Mouse (Mus musculus) liver, embryonic 11.5 days (tissue): ENCODE results near the gene Tesc. TPM values are rescaled to one million over a fixed set of nuclear protein-coding genes. Genes with fewer than 3 reads are reported as not detected.
A peak's percentile ranks its signal among the peaks of the same experiment; 100 is the strongest.

Source experiments
- ATAC-seq: fragments of 200-750 bp; cut with Nextera tagmentation; replicated peaks from 2 replicates; pipeline ENCODE4 v1.8.0; 2017; ENCODE audit warnings: moderate number of reproducible peaks, mild to moderate bottlenecking, moderate TSS enrichment, moderate library complexity; ENCODE audit not compliant: low FRiP score
- DNase-seq: peaks from one replicate; pipeline ENCODE4 v3.0.0-alpha.2; 2017; ENCODE audit warnings: low spot score
- H3K27ac ChIP-seq: fragments of 300-500 bp; sonication (generic); 2 replicates; pipeline ENCODE4 v1.5.1; 2014; ENCODE audit warnings: mild to moderate bottlenecking, low read depth, low read length, control low read depth
- H3K27me3 ChIP-seq: fragments of 300-500 bp; sonication (generic); replicated peaks from 2 replicates; pipeline ENCODE4 v1.6.1; 2014; ENCODE audit warnings: low read length, mixed read lengths; ENCODE audit not compliant: control insufficient read depth, insufficient read depth
- H3K36me3 ChIP-seq: fragments of 300-500 bp; sonication (generic); 2 replicates; pipeline ENCODE4 v1.6.1; 2014; ENCODE audit warnings: mild to moderate bottlenecking, low read length, moderate library complexity, mixed read lengths; ENCODE audit not compliant: control insufficient read depth, insufficient read depth
- H3K4me1 ChIP-seq: fragments of 300-500 bp; sonication (generic); replicated peaks from 2 replicates; pipeline ENCODE4 v1.6.1; 2014; ENCODE audit warnings: low read length, mixed read lengths; ENCODE audit not compliant: control insufficient read depth, insufficient read depth
- H3K4me2 ChIP-seq: fragments of 300-500 bp; sonication (generic); 2 replicates; pipeline ENCODE4 v1.6.1; 2014; ENCODE audit warnings: mild to moderate bottlenecking, control low read depth, moderate library complexity
- H3K4me3 ChIP-seq: fragments of 300-500 bp; sonication (generic); 2 replicates; pipeline ENCODE4 v1.5.1; 2014; ENCODE audit warnings: low read depth, low read length, control low read depth
- H3K9ac ChIP-seq: fragments of 300-500 bp; sonication (generic); 2 replicates; pipeline ENCODE4 v1.6.1; 2014; ENCODE audit warnings: low read depth, low read length, control low read depth
- H3K9me3 ChIP-seq: fragments of 300-500 bp; sonication (generic); 2 replicates; pipeline ENCODE4 v1.6.1; 2016; ENCODE audit warnings: low read length, inconsistent platforms, mixed read lengths; ENCODE audit not compliant: control insufficient read depth
- WGBS: fragments of 180-500 bp; shearing (Covaris S2); extraction: QIAGEN DNeasy Blood & Tissue Kit; methylation state at CpG from one replicate; pipeline ENCODE4 v1.1.7; 2014; 5-methylcytosine and 5-hydroxymethylcytosine counted together
- polyA plus RNA-seq: library from polyadenylated mRNA; unstranded; fragments of >200 nt; fragmentation: Nextera tagmentation; extraction: Ambion mirVana; gene quantifications from 2 replicates; pipeline ENCODE4 v1.2.1, GENCODE M21; 2014

The Tesc gene
- polyA plus RNA-seq, 1 experiment from 2014 or later, result 2.2 TPM

DNA sequence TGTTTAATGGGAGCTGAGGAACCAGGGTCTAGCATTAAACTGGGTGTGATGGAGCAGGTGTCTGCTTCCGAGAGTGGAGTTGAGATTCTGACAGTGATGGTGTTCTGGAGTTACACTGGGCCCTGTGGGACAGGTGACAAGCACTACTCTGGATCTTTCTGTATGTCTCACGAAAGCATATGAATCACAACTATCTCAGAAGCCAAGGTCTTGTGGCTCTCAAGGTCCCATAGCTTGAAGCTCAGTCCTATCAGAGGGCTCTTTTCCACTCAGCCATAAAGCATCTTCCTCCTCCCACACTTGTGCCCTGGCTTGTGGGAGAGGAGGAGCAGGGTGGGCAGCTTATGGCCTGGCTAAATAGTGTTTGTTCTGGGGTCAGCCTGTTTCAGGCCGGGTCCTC is 36.6 kb upstream of the Tesc start:
- no peak overlapping the region for H3K4me3 ChIP-seq
- no peak overlapping the region for H3K4me2 ChIP-seq
- ATAC-seq (no peak), DNase-seq (no peak)
- WGBS, result 88% methylated on average over 3 of the region's 3 CpGs
- no peak overlapping the region for H3K9ac ChIP-seq
- no peak overlapping the region for H3K27ac ChIP-seq
- peaks cover 52% of the 10 kb centered on the region for H3K36me3 ChIP-seq
- 0 out of 2 replicates have a peak, but pooled peaks cover 3% of the 10 kb centered on the region for H3K4me1 ChIP-seq
- H3K27me3 ChIP-seq, result no peaks in the 10 kb centered on the region
- H3K9me3 ChIP-seq, result no peaks in the 10 kb centered on the region

DNA sequence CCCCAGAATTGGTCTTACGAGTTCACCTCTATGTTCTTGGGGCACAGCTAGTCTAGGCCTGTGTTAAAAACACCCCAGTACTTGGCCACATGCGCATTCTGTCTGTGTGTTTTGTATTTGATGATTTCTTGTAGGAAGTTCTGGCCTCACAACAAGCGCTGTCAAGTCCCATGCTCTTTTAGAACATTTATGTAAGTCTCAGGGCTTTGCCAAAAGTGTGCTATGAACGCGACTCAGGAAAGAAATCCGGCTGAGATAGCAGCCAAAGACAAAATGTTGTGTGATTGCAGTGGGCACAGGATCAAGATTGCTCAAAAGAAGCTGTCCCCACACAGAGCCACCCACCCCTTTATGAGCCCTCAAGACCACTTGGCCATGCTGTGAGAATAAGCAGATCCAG is 34.0 kb upstream of the Tesc start:
- Histone ChIP-seq H3K4me3 (no peak overlapping the region), H3K36me3 (peaks cover 55% of the 10 kb centered on the region), H3K4me1 (no peaks in the 10 kb centered on the region; the same call in 1 of the 2 replicates), H3K9ac (no peak overlapping the region), H3K27ac (no peak overlapping the region), H3K27me3 (no peaks in the 10 kb centered on the region), H3K9me3 (no peaks in the 10 kb centered on the region), H3K4me2 (no peak overlapping the region)
- WGBS, result 93% methylated on average over 6 of the region's 6 CpGs
- ATAC-seq, result no peak
- no peak for DNase-seq

DNA sequence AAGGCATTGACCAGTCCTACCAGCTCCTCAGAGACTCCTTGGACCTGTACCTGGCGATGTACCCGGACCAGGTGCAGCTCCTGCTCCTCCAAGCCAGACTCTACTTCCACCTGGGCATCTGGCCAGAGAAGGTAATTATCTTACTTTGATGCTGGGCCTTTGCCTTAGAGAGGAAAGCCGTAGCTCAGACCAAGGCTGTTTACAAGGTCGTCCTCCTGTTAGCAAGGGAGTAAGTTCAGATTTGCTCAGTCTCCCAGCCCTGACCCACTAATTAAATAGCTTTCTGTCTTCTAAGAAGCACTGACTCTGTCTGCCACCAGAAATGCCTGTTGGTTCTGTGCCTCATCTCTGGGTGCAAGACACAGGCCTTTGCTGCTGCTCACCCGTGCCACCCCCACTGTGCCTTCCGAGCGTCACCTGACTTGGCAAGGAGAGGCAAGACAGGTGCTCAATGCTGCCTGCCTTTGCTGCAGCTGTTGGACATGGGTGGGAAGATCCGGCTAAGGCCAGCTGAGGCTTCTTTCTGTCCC is 32.1 kb upstream of the Tesc start:
- ATAC-seq (no peak), DNase-seq (no peak)
- H3K4me2 ChIP-seq, result no peak overlapping the region
- H3K4me1 ChIP-seq, result no peaks in the 10 kb centered on the region; the same call in 1 of the 2 replicates
- peaks cover 52% of the 10 kb centered on the region for H3K36me3 ChIP-seq
- no peaks in the 10 kb centered on the region for H3K27me3 ChIP-seq
- H3K9ac ChIP-seq, result no peak overlapping the region
- H3K27ac ChIP-seq, result no peak overlapping the region
- no peaks in the 10 kb centered on the region for H3K9me3 ChIP-seq
- 95% methylated on average over 8 of the region's 8 CpGs for WGBS
- H3K4me3 ChIP-seq, result no peak overlapping the region

DNA sequence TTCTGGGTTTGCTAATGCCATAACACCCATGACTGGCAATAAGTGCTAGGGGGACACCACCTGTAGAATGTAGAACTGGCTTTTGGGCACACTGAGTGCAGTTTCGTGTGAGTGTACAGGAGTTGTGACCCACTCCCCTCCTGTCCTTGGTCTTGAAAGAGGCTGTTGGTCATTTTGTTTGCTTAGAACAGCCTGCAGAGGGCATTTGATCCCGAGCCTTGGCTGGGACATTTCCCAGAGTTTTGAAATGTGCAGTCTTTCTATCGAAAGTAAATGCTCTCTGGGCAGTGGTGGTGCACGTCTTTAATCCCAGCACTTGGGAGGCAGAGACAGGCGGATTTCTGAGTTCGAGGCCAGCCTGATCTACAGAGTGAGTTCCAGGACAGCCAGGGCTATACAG is 31.6 kb upstream of the Tesc start:
- no peak overlapping the region for H3K4me3 ChIP-seq
- H3K36me3 ChIP-seq, result peaks cover 54% of the 10 kb centered on the region
- no peak overlapping the region for H3K27ac ChIP-seq
- H3K9me3 ChIP-seq, result no peaks in the 10 kb centered on the region
- no peak for ATAC-seq
- H3K4me2 ChIP-seq, result no peak overlapping the region
- WGBS, result 83% methylated on average over 6 of the region's 6 CpGs
- DNase-seq, result no peak
- H3K4me1 ChIP-seq, result no peaks in the 10 kb centered on the region; the same call in 1 of the 2 replicates
- no peak overlapping the region for H3K9ac ChIP-seq
- H3K27me3 ChIP-seq, result no peaks in the 10 kb centered on the region

DNA sequence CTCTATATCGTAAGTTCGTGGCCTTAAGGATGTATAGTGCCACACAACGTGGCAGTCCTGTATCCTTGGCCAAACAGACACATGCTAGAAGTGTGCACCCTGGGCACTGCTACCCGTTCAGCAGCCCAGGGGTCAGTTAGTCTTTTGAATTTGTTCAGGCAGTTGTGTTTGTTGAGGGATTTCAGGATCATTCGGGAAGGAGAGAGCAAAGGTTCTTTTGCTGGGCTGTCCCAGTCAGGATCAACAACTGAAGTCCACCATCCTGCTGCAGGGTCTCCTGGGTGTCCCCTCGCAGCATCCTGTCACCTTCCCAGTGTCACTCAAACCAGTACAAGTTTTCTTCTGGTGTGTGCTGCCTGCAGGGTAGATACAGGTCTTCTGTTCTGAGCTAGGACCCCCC is 31.0 kb upstream of the Tesc start:
- H3K9me3 ChIP-seq, result no peaks in the 10 kb centered on the region
- H3K27me3 ChIP-seq, result no peaks in the 10 kb centered on the region
- H3K4me1 ChIP-seq, result no peaks in the 10 kb centered on the region; the same call in 1 of the 2 replicates
- H3K27ac ChIP-seq, result no peak overlapping the region
- H3K36me3 ChIP-seq, result peaks cover 52% of the 10 kb centered on the region
- H3K4me3 ChIP-seq, result no peak overlapping the region
- DNase-seq (no peak), ATAC-seq (no peak)
- 78% methylated on average over 6 of the region's 6 CpGs for WGBS
- H3K9ac ChIP-seq, result no peak overlapping the region
- H3K4me2 ChIP-seq, result no peak overlapping the region

DNA sequence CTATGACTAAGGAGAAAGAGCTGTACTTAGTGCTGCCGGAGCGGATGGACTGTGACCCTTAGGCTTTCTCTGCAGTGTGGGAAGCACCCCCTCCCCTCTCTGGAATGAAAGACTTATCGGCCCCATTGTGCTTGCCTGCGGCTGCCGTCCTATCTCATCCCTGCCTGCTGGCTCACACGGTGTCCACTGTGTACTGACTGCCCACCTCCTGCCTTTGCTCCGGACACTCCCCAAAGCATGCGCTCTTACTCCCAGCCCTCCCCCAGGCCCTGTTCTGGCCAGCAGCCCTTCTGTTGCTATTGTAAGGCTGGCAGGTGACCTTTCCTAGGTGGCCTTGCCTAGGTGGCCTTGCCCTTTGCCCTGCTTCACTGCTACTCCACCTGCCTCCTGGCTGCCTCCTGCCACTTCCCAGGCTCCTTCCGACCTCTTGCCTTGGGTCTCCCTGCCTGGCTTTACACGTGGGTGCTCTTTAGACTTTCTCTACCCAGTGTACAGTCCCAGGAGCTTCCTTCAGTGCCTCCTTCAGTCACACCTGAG is 30.0 kb upstream of the Tesc start:
- Histone ChIP-seq H3K27ac (peak overlapping the region; percentile 58), H3K9me3 (no peaks in the 10 kb centered on the region), H3K4me2 (no peak overlapping the region), H3K9ac (no peak overlapping the region), H3K4me3 (no peak overlapping the region), H3K4me1 (no peaks in the 10 kb centered on the region; the same call in 1 of the 2 replicates), H3K27me3 (no peaks in the 10 kb centered on the region), H3K36me3 (peaks cover 52% of the 10 kb centered on the region)
- DNase-seq, result no peak
- WGBS, result 63% methylated on average over 10 of the region's 10 CpGs
- ATAC-seq, result peak; percentile 44; the same call in 1 of the 2 replicates

DNA sequence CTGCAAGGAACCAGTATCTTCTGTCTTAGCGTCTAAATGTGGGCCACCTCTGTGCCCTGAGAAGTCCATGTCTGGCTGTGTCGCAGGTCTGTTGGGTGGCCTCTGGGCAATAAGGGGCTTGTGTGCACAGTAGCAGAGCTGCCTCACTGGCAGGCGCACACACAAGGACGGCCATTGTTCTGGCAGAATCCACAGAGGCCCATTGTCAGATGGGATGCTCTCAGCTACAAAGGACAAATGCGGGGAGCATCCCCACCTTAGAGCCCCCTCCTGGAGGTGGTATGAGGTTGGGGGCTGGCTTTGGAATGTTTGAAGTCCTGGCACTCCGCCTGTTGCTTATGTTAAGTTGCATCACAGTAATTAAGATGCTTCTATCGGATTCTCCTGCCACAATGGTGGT is 28.5 kb upstream of the Tesc start:
- WGBS, result 88% methylated on average over 7 of the region's 7 CpGs
- no peak overlapping the region for H3K4me2 ChIP-seq
- H3K4me3 ChIP-seq, result no peak overlapping the region
- no peak overlapping the region for H3K27ac ChIP-seq
- no peaks in the 10 kb centered on the region; the same call in 1 of the 2 replicates for H3K4me1 ChIP-seq
- H3K9ac ChIP-seq, result no peak overlapping the region
- no peaks in the 10 kb centered on the region for H3K27me3 ChIP-seq
- H3K9me3 ChIP-seq, result no peaks in the 10 kb centered on the region
- H3K36me3 ChIP-seq, result peaks cover 58% of the 10 kb centered on the region
- no peak for DNase-seq
- no peak for ATAC-seq

DNA sequence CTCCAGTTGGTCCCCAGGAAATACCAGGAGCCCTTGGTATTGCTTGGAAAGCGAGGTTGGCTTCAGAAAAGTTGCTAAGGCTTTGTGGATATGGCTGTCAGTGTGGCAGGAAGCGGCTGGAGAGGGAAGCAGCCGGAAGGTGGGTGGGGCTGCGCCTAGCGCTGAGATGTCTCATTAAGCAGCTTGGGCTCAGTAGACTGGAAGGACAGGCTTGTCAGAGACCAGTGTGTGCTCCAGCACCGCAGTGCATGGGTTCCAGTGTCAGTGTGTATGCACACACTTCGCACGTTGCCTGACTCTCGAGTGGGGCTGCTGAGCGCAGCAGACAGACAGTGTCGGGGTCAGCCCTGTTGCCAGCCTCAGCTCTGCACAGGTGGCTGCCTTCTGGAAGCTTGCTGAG is 28.0 kb upstream of the Tesc start:
- no peaks in the 10 kb centered on the region for H3K9me3 ChIP-seq
- H3K4me2 ChIP-seq, result no peak overlapping the region
- H3K4me3 ChIP-seq, result no peak overlapping the region
- H3K27me3 ChIP-seq, result no peaks in the 10 kb centered on the region
- DNase-seq (no peak), ATAC-seq (no peak)
- WGBS, result 86% methylated on average over 11 of the region's 11 CpGs
- no peak overlapping the region for H3K9ac ChIP-seq
- peaks cover 54% of the 10 kb centered on the region for H3K36me3 ChIP-seq
- H3K27ac ChIP-seq, result no peak overlapping the region
- no peaks in the 10 kb centered on the region; the same call in 1 of the 2 replicates for H3K4me1 ChIP-seq

DNA sequence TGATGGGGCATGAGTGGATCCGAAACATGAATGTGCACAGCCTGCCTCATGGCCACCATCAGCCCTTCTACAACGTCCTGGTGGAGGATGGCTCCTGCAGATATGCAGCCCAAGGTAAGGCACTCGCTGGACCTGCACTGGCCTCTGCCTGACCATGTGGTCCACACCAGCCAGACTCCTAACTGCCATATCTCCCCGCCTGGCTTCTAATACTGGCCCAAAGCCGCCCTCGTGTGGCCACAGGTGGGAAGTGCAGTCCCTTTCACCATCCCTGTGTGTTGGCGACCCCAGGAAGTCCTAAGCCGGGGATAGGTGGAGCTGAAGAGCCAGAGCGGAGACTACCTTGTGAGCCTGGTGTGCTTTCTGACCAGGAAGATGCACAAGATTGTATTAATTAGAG is 25.5 kb upstream of the Tesc start:
- ATAC-seq (no peak), DNase-seq (peak; percentile 68)
- 44% methylated on average over 9 of the region's 9 CpGs for WGBS

More for the DNA sequence above, 25.5 kb upstream of the Tesc start:
- Histone ChIP-seq H3K36me3 (peaks cover 56% of the 10 kb centered on the region), H3K9ac (no peak overlapping the region), H3K27me3 (no peaks in the 10 kb centered on the region), H3K27ac (no peak overlapping the region), H3K4me1 (no peaks in the 10 kb centered on the region; the same call in 1 of the 2 replicates), H3K4me2 (no peak overlapping the region), H3K9me3 (no peaks in the 10 kb centered on the region), H3K4me3 (no peak overlapping the region)
